Mouse (Mus musculus) embryonic facial prominence, embryonic 15.5 days (tissue): ENCODE measurements at regions not wholly inside any gene's neighbourhood (a gene's known extent, or its start where the extent isn't known, plus 50 kb on each side); places are given as distances from the start of the nearest gene placed in this dataset.

Source experiments
- ATAC-seq: fragments of 200-750 bp; cut with Nextera tagmentation; 2 replicates; pipeline ENCODE4 v1.8.0; 2017; ENCODE audit warnings: low read depth, moderate TSS enrichment; ENCODE audit not compliant: insufficient number of reproducible peaks, low FRiP score, low TSS enrichment
- H3K27ac ChIP-seq: fragments of 300-500 bp; sonication (generic); replicated peaks from 2 replicates; pipeline ENCODE4 v1.5.1; 2015; ENCODE audit warnings: mild to moderate bottlenecking, inconsistent platforms
- H3K27me3 ChIP-seq: fragments of 300-500 bp; sonication (generic); 2 replicates; pipeline ENCODE4 v1.6.1; 2015; ENCODE audit warnings: inconsistent platforms
- H3K36me3 ChIP-seq: fragments of 300-500 bp; sonication (generic); 2 replicates; pipeline ENCODE4 v1.6.1; 2015; ENCODE audit warnings: mild to moderate bottlenecking, inconsistent platforms
- H3K4me1 ChIP-seq: fragments of 300-500 bp; sonication (generic); 2 replicates; pipeline ENCODE4 v1.6.1; 2015; ENCODE audit warnings: inconsistent platforms
- H3K4me2 ChIP-seq: fragments of 300-500 bp; sonication (generic); replicated peaks from 2 replicates; pipeline ENCODE4 v1.6.1; 2015; ENCODE audit warnings: mild to moderate bottlenecking, inconsistent platforms
- H3K4me3 ChIP-seq: fragments of 300-500 bp; sonication (generic); replicated peaks from 2 replicates; pipeline ENCODE4 v1.5.1; 2015; ENCODE audit warnings: mild to moderate bottlenecking, inconsistent platforms
- H3K9ac ChIP-seq: fragments of 300-500 bp; sonication (generic); 2 replicates; pipeline ENCODE4 v1.6.1; 2015; ENCODE audit warnings: inconsistent platforms
- H3K9me3 ChIP-seq: fragments of 300-500 bp; sonication (generic); replicated peaks from 2 replicates; pipeline ENCODE4 v1.6.1; 2016; ENCODE audit warnings: inconsistent platforms
- WGBS: fragments of 180-500 bp; shearing (Covaris S2); methylation state at CpG from one replicate; pipeline ENCODE4 v1.1.7; 2015; 5-methylcytosine and 5-hydroxymethylcytosine counted together

- 82% methylated on average over 6 of the region's 6 CpGs for WGBS
- no peak for ATAC-seq
These were observed 214.5 kb downstream of the CK137956 start for GRCm38 (mm10) chr4:127756238-127756637.

GRCm38 (mm10) chr4:127750781-127751180, 220.0 kb downstream of the CK137956 start:
- no peak for ATAC-seq
- H3K9me3 ChIP-seq = no peaks in the 10 kb centered on the region
- no peak overlapping the region for H3K9ac ChIP-seq
- no peak overlapping the region for H3K4me2 ChIP-seq
- H3K4me1 ChIP-seq = no peaks in the 10 kb centered on the region
- no peak overlapping the region for H3K27ac ChIP-seq
- no peaks in the 10 kb centered on the region for H3K27me3 ChIP-seq
- 79% methylated on average over 3 of the region's 3 CpGs for WGBS
- H3K4me3 ChIP-seq = no peak overlapping the region
- no peaks in the 10 kb centered on the region for H3K36me3 ChIP-seq

More at GRCm38 (mm10) chr4:127756238-127756637, 214.5 kb downstream of the CK137956 start:
- no peak overlapping the region for H3K27ac ChIP-seq
- H3K4me2 ChIP-seq = no peak overlapping the region
- no peaks in the 10 kb centered on the region for H3K4me1 ChIP-seq
- no peaks in the 10 kb centered on the region for H3K36me3 ChIP-seq
- H3K9ac ChIP-seq = no peak overlapping the region
- no peaks in the 10 kb centered on the region for H3K9me3 ChIP-seq
- H3K4me3 ChIP-seq = no peak overlapping the region
- no peaks in the 10 kb centered on the region for H3K27me3 ChIP-seq

GRCm38 (mm10) chr4:127747876-127748275, 222.9 kb downstream of the CK137956 start:
- no peak overlapping the region for H3K9ac ChIP-seq
- 73% methylated on average over 5 of the region's 5 CpGs for WGBS
- H3K4me1 ChIP-seq = no peaks in the 10 kb centered on the region
- no peak for ATAC-seq
- H3K4me2 ChIP-seq = no peak overlapping the region
- 0 out of 2 replicates have a peak, but pooled peaks cover 4% of the 10 kb centered on the region for H3K9me3 ChIP-seq
- no peaks in the 10 kb centered on the region for H3K27me3 ChIP-seq
- no peak overlapping the region for H3K27ac ChIP-seq
- H3K36me3 ChIP-seq = no peaks in the 10 kb centered on the region
- H3K4me3 ChIP-seq = no peak overlapping the region

- 69% methylated on average over 2 of the region's 2 CpGs for WGBS
- H3K27ac ChIP-seq = no peak overlapping the region
- H3K36me3 ChIP-seq = no peaks in the 10 kb centered on the region
- no peak overlapping the region for H3K4me2 ChIP-seq
- no peaks in the 10 kb centered on the region for H3K9me3 ChIP-seq
- ATAC-seq = no peak
- no peak overlapping the region for H3K9ac ChIP-seq
- no peaks in the 10 kb centered on the region for H3K27me3 ChIP-seq
- H3K4me3 ChIP-seq = no peak overlapping the region
- no peaks in the 10 kb centered on the region for H3K4me1 ChIP-seq
These were observed 234.0 kb downstream of the CK137956 start for GRCm38 (mm10) chr4:127736781-127737180.

- no peaks in the 10 kb centered on the region for H3K27me3 ChIP-seq
- no peak overlapping the region for H3K4me2 ChIP-seq
- no peak overlapping the region for H3K27ac ChIP-seq
- H3K4me3 ChIP-seq = no peak overlapping the region
- no peak for ATAC-seq
- 37% methylated on average over 5 of the region's 5 CpGs for WGBS
- H3K36me3 ChIP-seq = no peaks in the 10 kb centered on the region
- H3K4me1 ChIP-seq = no peaks in the 10 kb centered on the region
- no peaks in the 10 kb centered on the region for H3K9me3 ChIP-seq
- H3K9ac ChIP-seq = no peak overlapping the region
These were observed 234.6 kb downstream of the CK137956 start for GRCm38 (mm10) chr4:127736151-127736550.

- 43% methylated on average over 8 of the region's 8 CpGs for WGBS
- no peak overlapping the region for H3K4me3 ChIP-seq
- H3K9ac ChIP-seq = no peak overlapping the region
These were observed 236.1 kb downstream of the CK137956 start for GRCm38 (mm10) chr4:127734641-127735040.

GRCm38 (mm10) chr4:127718661-127719060, 252.1 kb downstream of the CK137956 start:
- Histone ChIP-seq H3K36me3 (no peaks in the 10 kb centered on the region), H3K4me2 (no peak overlapping the region), H3K9me3 (no peaks in the 10 kb centered on the region), H3K9ac (no peak overlapping the region), H3K4me1 (no peaks in the 10 kb centered on the region), H3K27me3 (no peaks in the 10 kb centered on the region), H3K27ac (no peak overlapping the region), H3K4me3 (no peak overlapping the region)
- 70% methylated on average over 5 of the region's 5 CpGs for WGBS
- ATAC-seq = no peak

More at GRCm38 (mm10) chr4:127734641-127735040, 236.1 kb downstream of the CK137956 start:
- H3K4me2 ChIP-seq = no peak overlapping the region
- no peak for ATAC-seq
- H3K4me1 ChIP-seq = no peaks in the 10 kb centered on the region
- no peaks in the 10 kb centered on the region for H3K36me3 ChIP-seq
- no peaks in the 10 kb centered on the region for H3K9me3 ChIP-seq
- H3K27ac ChIP-seq = no peak overlapping the region
- no peaks in the 10 kb centered on the region for H3K27me3 ChIP-seq

- no peaks in the 10 kb centered on the region for H3K27me3 ChIP-seq
- H3K4me3 ChIP-seq = no peak overlapping the region
- WGBS = 88% methylated on average over 10 of the region's 10 CpGs
- H3K4me1 ChIP-seq = 0 out of 2 replicates have a peak, but pooled peaks cover 5% of the 10 kb centered on the region
- H3K4me2 ChIP-seq = no peak overlapping the region
- no peak overlapping the region for H3K27ac ChIP-seq
- H3K9me3 ChIP-seq = no peaks in the 10 kb centered on the region
- no peak for ATAC-seq
- H3K9ac ChIP-seq = no peak overlapping the region
- H3K36me3 ChIP-seq = no peaks in the 10 kb centered on the region
These were observed 258.5 kb downstream of the CK137956 start for GRCm38 (mm10) chr4:127712274-127712673.

- Histone ChIP-seq H3K4me3 (no peak overlapping the region), H3K36me3 (no peaks in the 10 kb centered on the region), H3K27ac (no peak overlapping the region), H3K9me3 (no peaks in the 10 kb centered on the region), H3K27me3 (no peaks in the 10 kb centered on the region), H3K4me2 (no peak overlapping the region), H3K4me1 (0 out of 2 replicates have a peak, but pooled peaks cover 5% of the 10 kb centered on the region), H3K9ac (no peak overlapping the region)
- no peak for ATAC-seq
- 52% methylated on average over 4 of the region's 4 CpGs for WGBS
These were observed 259.9 kb downstream of the CK137956 start for GRCm38 (mm10) chr4:127710816-127711215.

- Histone ChIP-seq H3K9ac (no peak overlapping the region), H3K9me3 (no peaks in the 10 kb centered on the region), H3K4me1 (0 out of 2 replicates have a peak, but pooled peaks cover 5% of the 10 kb centered on the region), H3K36me3 (no peaks in the 10 kb centered on the region), H3K4me3 (no peak overlapping the region), H3K27me3 (no peaks in the 10 kb centered on the region), H3K27ac (no peak overlapping the region), H3K4me2 (no peak overlapping the region)
- 77% methylated on average over 6 of the region's 6 CpGs for WGBS
- no peak for ATAC-seq
These were observed 261.0 kb downstream of the CK137956 start for GRCm38 (mm10) chr4:127709746-127710145.

- Histone ChIP-seq H3K4me1 (0 out of 2 replicates have a peak, but pooled peaks cover 5% of the 10 kb centered on the region), H3K27ac (no peak overlapping the region), H3K36me3 (no peaks in the 10 kb centered on the region), H3K27me3 (no peaks in the 10 kb centered on the region), H3K4me3 (no peak overlapping the region), H3K9me3 (no peaks in the 10 kb centered on the region), H3K9ac (no peak overlapping the region), H3K4me2 (no peak overlapping the region)
- 63% methylated on average over 3 of the region's 3 CpGs for WGBS
- ATAC-seq = no peak
These were observed 262.6 kb downstream of the CK137956 start for GRCm38 (mm10) chr4:127708186-127708585.

GRCm38 (mm10) chr4:127707126-127707525, 263.6 kb downstream of the CK137956 start:
- 85% methylated on average over 3 of the region's 3 CpGs for WGBS
- H3K4me2 ChIP-seq = no peak overlapping the region
- H3K4me3 ChIP-seq = no peak overlapping the region
- no peak for ATAC-seq
- no peaks in the 10 kb centered on the region for H3K27me3 ChIP-seq
- H3K36me3 ChIP-seq = no peaks in the 10 kb centered on the region
- no peak overlapping the region for H3K27ac ChIP-seq
- H3K4me1 ChIP-seq = 0 out of 2 replicates have a peak, but pooled peaks cover 5% of the 10 kb centered on the region
- no peak overlapping the region for H3K9ac ChIP-seq
- no peaks in the 10 kb centered on the region for H3K9me3 ChIP-seq
